Mouse (Mus musculus): ENCODE results near the gene B4galt2. TPM values are rescaled to one million over a fixed set of nuclear protein-coding genes. Genes with fewer than 3 reads are reported as not detected.

Gene B4galt2
- total RNA-seq, 2 experiments from 2014 or later = not detected

DNA sequence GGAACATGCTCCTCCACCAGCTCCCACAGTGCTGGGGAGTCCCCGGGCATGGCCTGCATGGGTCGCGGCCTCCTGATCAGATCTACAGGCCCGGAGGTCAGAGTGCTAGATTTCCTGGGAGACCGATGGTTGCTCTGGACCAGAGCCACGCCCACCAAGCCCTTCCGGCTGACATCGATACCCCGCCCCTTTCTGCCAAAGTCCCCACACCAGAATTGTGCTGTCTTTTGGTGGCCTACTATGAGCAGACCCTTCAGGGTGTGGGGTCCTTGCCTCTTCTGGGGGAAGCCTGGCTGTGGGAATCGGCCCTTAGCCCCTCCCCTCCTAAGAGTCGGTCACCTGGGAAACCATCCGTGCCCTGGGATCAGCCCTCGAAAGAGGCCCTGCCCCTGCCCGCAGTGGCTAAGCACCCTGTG lies 10.8 kb downstream of the B4galt2 start, which contains the start of gene Ccdc24:
Gene Ccdc24 (minus strand): TSS at position 87 of the 416 bp plus-strand sequence.
- ATAC-seq (replicated peaks; ENCODE audit: poor library complexity, severe bottlenecking) = peak; percentile 38; the same call in 1 of the 2 replicates

DNA sequence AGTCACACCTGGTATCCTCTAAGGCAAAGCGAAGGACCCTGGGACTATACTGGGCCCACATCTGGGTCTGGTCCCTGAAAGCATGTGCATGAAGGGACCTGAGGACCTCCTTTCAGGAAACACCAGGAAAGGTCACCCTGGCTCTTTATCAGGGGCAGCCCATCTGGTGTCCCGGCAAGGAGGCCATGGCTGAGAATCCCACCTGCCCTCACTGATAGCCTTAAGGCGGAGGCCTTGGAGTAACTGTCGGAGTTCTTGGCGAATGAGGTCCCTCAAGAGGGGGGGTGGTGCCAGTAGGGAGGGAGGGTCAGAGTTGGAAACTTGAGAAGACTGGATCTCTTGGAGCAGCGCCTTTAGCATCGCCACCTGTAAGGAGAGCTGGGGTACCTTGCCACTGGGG lies 11.5 kb downstream of the B4galt2 start:
- no peak for ATAC-seq (replicated peaks; ENCODE audit: poor library complexity, severe bottlenecking)

GRCm38 (mm10) chr4:117870437-117870836 lies 12.8 kb downstream of the B4galt2 start:
- ATAC-seq (replicated peaks; ENCODE audit: poor library complexity, severe bottlenecking) = no peak

GRCm38 (mm10) chr4:117869317-117869716 lies 14.0 kb downstream of the B4galt2 start:
- no peak for ATAC-seq (replicated peaks; ENCODE audit: poor library complexity, severe bottlenecking)

DNA sequence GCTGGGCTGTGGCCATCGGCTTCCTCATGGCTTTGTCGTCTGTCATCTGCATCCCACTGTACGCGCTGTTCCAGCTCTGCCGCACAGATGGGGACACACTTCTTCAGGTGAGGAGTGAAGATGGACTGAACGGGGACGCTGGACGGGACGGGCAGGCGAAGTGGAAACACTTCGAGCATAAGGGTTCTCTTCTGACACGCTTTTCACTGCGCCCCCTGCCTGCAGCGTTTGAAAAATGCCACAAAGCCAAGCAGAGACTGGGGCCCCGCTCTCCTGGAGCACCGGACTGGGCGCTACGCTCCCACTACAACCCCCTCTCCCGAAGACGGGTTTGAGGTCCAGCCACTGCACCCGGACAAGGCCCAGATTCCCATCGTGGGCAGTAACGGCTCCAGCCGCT lies 15.5 kb downstream of the B4galt2 start:
- peak; percentile 52 for ATAC-seq (replicated peaks; ENCODE audit: poor library complexity, severe bottlenecking)

DNA sequence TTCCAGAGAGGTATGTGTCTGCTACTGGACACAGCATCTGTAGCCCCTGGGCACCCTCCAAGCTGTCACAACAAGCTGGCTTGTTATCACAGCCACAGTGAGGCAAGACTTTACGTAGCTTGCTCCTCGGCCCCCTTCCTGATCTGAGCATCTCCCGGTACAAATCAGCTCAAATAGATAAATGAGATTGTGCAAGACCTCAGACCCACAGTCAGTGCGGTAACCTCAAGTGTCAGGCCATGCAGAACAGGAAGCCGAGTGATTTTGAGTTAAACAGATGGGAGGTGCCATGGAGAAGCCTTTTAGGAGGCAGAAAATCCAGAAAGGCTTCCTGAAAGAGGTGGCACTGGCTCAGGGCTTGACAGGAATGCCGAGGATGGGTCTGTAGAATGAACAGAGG lies 16.3 kb downstream of the B4galt2 start:
- ATAC-seq (replicated peaks; ENCODE audit: poor library complexity, severe bottlenecking) = peak; percentile 69

DNA sequence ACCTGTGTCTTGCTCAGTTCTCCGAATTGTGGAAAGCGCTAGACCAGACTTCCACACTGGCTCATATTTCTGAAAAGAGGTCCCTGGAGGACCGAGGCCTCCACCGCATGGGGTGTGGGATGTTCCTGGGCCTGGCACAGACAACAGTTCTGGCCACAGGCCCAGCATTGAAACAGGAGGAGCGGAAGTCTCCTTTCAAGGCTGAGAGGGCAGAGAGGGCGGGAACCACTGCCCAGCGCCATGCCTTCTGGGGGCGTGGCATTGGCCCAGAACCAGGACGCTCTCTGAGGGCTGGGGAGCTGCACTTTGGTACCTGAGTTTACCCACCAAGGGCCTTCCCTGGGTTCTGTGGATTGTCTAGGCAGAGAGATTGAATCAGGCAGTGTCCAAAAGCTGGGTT lies 17.2 kb downstream of the B4galt2 start:
- peak; percentile 48 for ATAC-seq (replicated peaks; ENCODE audit: poor library complexity, severe bottlenecking)

DNA sequence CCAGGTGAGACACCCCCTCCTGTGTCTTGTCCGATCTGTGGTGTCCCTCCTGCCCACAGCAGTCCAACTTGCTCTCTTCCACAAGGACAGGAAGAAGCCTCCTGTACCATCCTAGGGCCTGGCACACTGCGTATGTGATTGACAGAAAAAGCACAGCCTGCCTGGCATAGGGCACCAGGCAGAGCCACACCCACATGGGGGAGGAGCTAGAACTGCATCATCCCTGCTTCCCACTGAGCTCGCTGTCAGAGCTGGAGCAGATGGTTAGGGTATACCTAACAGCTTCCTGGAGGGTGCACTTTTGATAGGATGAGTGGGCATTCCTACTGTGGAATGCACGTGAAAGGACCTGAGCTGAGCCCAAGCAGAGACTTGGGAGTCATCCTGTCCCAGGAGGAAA lies 20.5 kb downstream of the B4galt2 start:
- peak; percentile 45 for ATAC-seq (replicated peaks; ENCODE audit: poor library complexity, severe bottlenecking)

DNA sequence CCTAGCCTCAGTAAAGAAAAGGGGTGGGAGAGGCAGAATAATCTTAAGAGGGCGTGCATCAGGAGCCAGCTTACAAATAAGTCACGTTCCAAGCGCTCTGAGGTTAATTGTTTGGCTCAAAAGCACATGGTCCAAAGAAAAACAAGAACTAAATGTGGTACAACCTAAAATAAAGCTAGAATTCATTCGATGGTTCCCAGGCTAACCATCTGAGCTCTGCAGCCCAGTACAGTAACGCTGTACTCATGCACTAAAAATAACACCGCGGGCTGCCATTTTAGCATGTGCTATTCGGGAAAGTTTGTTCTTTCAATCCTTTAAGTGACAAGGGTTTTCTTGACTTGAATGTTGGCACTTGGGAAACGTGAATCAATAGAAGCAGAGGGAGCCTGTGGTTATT lies 22.7 kb downstream of the B4galt2 start:
- no peak for ATAC-seq (replicated peaks; ENCODE audit: poor library complexity, severe bottlenecking)

- peak; percentile 51 for ATAC-seq (replicated peaks; ENCODE audit: poor library complexity, severe bottlenecking)
These were observed 24.5 kb downstream of the B4galt2 start for GRCm38 (mm10) chr4:117858794-117859193.

DNA sequence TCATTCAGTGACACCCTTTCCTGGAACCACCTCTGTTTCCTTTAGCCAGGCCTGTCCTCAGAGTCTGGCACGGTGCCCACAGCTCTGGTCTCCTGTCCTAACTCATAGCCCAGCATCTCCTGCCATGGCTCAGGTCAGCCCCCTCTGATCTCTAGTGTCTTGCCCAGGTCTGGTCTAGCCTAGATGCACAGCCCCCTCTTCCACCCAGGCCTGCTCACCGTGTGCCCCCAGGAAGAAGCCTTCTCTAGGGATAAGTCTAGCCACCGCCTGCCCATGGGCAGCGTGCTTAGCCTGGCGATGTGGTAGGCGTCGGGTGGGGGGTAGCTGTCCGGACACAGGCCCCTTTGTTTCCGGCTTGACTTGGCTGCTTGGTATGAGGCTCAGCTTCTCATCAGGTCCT lies 28.1 kb downstream of the B4galt2 start:
- ATAC-seq (replicated peaks; ENCODE audit: poor library complexity, severe bottlenecking) = no peak

GRCm38 (mm10) chr4:117852152-117852868 lies 31.0 kb downstream of the B4galt2 start:
- ATAC-seq (replicated peaks; ENCODE audit: poor library complexity, severe bottlenecking) = no peak

GRCm38 (mm10) chr4:117850871-117851270 lies 32.4 kb downstream of the B4galt2 start:
- ATAC-seq (replicated peaks; ENCODE audit: poor library complexity, severe bottlenecking) = no peak

GRCm38 (mm10) chr4:117850176-117850575 lies 33.1 kb downstream of the B4galt2 start:
- ATAC-seq (replicated peaks; ENCODE audit: poor library complexity, severe bottlenecking) = no peak

DNA sequence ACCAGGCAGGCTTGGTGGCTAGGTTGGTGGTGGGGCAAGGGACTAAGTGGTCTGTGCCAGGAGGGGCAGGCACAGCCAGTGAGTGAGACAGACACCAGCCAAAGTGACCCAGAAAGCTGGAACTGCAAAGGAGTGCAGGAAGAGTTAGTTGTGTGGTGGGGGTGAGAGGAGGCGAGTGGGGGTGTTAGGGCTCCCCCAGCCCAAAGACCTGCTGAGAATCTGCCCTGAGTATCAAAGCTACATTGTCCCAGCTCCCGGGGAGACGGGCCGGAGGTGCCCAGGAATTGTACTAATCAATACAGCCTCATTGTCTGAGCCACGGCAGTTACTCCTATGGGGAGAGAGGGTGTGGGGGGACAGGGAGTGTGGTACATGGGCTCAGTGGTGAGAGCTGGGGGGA lies 33.8 kb downstream of the B4galt2 start:
- ATAC-seq (replicated peaks; ENCODE audit: poor library complexity, severe bottlenecking) = no peak

GRCm38 (mm10) chr4:117849063-117849462 lies 34.2 kb downstream of the B4galt2 start:
- ATAC-seq (replicated peaks; ENCODE audit: poor library complexity, severe bottlenecking) = no peak

DNA sequence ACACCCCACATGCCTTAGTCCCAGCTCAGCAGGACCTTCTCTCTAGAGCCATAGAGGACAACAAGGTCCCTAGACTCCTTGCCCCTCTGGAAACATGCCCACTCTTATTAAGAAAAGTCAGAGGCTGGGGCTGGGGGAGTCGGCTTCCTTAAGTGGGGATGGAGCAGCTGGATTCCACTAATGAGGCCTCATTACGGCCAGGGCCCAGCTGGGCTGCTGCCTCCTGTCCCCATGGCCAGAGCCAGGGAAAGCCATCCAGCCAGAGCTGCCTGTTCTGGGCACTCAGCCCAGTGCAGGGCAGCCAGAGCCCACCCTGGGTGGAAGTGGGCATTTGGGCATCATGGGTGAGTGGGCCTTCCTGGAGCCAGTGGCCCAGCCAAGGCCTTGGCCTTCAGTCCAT lies 36.3 kb downstream of the B4galt2 start:
- no peak for ATAC-seq (replicated peaks; ENCODE audit: poor library complexity, severe bottlenecking)

GRCm38 (mm10) chr4:117846261-117846660 lies 37.0 kb downstream of the B4galt2 start:
- no peak for ATAC-seq (replicated peaks; ENCODE audit: poor library complexity, severe bottlenecking)

DNA sequence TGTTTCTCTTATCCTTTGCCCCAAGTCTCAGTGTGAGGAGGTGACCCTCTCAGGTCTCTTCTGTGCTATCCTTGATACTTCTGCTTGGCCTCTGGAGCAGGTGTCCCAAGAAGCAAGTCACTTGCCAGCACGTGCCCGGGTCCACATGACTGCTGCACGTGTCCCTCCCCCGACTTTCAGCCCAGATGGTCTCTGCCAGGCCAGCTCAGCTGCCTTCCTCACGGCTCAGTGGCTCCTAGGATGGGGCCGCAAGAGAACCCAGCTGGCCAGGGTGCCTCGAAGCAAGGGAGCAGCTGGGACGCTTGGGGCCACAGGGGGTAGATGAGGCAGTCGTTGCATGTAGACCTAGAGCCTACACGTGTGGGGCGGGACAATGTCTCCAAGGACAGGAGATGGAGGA lies 38.0 kb downstream of the B4galt2 start:
- ATAC-seq (replicated peaks; ENCODE audit: poor library complexity, severe bottlenecking) = no peak

GRCm38 (mm10) chr4:117844467-117844866 lies 38.8 kb downstream of the B4galt2 start:
- no peak for ATAC-seq (replicated peaks; ENCODE audit: poor library complexity, severe bottlenecking)

- ATAC-seq (replicated peaks; ENCODE audit: poor library complexity, severe bottlenecking) = no peak
These were observed 40.2 kb downstream of the B4galt2 start for GRCm38 (mm10) chr4:117843101-117843500.

DNA sequence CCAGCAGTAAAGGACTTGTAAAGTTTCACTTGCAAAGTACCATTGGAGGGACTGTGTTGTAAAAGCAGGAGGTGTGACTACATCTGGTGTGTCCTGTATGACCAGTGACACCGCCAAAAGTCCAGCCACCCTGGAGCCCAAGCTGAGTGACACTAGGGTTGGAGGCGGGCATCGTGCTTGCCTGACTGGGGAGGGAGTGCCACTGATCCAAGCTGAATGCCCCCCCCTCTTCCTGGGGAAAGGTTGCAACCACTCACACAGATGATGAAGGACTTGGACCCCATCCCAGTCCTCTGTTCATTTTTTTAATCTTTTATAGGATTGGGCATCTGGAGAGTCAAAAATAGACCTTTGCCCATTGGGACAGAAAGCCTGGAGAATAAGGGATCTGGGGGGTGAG lies 41.7 kb downstream of the B4galt2 start:
- no peak for ATAC-seq (replicated peaks; ENCODE audit: poor library complexity, severe bottlenecking)

Data from granulocyte monocyte progenitor cell, adult 5-6 weeks (primary cell).